Mouse (Mus musculus) NIH3T3 (cell line): ENCODE results near the gene Mettl13.

Source experiments
- DNase-seq: peaks from one replicate; pipeline ENCODE4 v3.0.0-alpha.2; 2012; ENCODE audit warnings: low read depth

The Mettl13 gene

DNA sequence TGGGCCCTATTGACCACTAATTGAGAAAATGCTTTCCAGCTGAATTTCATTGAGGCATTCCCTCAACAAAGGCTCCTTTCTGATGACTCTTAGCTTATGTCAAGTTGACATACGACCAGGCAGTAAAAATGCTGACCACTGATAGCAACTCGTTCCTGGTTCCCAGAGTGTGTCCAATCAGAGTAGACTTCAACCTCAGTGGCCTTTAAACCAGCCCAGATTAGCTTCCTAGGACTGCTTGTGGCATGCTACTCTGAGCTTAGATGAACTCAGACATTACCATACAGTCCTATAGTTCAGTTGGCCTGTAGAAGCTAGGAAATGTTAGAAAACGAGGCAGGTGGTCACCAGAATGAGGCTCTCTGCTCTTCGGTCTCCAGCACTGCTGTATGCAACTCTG, 16.0 kb downstream of the Mettl13 start:
- DNase-seq = peak; percentile 12

DNA sequence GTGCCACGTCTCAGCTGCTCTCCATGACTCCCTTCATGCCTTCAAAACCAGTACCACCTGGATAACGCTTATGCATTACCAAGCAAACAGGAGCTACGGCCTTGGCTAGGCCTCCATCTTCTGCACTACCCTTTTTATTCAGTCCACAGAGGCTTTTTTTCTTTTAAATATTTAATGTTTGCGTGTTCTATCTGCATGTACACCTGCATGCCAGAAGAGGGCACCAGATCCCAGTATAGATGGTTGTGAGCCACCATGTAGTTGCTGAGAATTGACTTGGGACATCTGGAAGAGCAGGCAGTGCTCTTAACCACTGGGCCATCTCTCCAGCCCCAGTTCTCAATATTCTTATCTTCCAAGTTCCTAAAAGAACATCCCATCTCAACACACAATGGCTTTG, 16.8 kb downstream of the Mettl13 start:
- DNase-seq = no peak

GRCm38 (mm10) chr1:162530666-162531065, 17.7 kb downstream of the Mettl13 start:
- DNase-seq = no peak

GRCm38 (mm10) chr1:162529651-162530050, 18.7 kb downstream of the Mettl13 start:
- no peak for DNase-seq

DNA sequence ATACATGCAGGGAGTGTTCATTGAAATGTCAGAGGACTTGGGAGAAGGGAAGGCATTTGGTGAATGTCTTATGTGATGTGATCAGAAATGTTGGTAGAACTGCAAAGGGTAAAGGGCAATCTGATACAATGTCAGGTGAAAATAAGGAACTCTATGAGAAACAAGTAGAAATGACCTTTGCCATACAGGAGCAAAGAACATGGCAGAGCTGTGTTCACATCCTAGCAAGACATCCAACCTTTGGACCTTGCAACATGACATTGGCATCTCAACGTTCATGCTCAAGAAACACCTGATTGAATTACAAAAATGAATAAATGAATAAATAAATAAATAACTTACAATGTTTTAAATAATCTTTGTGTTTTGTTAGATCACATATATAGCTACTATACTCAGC, 33.2 kb downstream of the Mettl13 start:
- DNase-seq = no peak

DNA sequence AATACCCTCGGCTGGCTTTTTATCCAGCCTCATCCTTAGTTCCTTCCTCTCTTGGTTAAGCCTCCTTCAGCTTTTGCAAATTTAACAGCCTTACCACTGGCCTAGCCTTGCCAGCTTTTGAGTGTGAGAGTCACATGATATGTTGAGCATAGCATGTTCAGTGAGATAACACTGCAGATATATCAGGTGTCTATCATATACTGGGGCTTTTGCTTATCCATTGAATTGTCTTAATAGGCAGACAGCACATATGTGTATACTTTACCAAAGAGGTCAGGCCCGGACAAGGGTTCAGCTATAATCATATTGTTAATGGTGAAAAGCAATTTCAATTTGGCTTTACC, 38.4 kb downstream of the Mettl13 start:
- peak; percentile 13 for DNase-seq

GRCm38 (mm10) chr1:162509329-162510012, 38.9 kb downstream of the Mettl13 start:
- peak; percentile 84 for DNase-seq

DNA sequence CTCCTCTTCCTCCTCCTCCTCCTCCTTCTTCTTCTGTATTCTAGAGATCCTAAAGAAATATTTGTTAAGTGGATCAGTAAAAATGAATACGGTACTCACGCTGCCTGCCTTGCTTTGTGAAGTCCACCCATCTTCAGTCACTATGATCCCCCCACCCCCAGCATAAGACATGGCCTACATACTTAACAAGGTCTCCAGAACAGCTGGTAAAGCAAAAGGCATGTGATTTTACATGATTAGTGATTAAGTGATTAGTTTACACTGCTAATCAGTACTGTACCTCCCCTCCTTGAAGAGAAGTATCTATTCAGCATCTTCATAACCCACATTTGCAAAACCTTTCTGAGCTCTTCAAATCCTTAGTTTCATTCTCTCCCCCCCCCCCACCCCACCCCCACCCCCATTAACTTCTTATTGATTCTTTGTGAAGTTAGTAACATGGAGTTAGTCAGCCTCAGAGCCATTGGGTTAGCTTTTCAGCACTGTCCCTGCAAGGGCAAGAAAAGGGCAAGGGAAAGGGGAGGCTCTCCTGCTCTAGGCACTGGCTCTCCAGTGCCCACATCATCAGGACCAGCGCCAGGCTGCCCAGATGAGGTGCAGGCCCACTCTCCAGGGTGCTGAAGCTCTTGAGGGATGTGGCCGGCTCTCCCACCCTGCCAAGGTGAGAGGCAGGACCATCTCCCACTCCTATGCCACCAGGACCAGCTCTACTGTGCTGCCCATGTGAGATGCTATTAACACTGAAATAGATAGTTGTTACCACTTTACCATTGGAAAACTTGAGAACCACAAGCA, 39.9 kb downstream of the Mettl13 start:
- DNase-seq = peak; percentile 57

GRCm38 (mm10) chr1:162506516-162506915, 41.8 kb downstream of the Mettl13 start:
- peak; percentile 24 for DNase-seq

DNA sequence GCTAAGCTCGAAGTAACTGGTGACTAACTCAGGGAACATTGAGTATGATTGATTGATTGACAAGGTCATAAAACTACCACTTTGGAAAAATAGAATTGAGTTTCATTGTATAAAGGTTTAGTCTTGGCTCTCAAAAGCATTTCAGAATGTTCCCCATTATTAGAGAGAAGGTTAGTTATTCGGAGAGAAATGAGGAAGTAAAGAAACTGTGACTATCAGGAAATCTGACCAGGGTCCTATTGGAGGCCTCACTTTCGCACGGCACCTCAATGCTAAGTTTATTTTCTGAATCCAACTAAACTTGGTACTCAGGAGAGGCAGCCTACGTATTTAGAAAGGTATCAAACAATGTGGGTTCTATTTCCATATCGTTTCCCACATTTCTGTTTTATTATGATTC, 42.7 kb downstream of the Mettl13 start:
- DNase-seq = no peak
